ENCODE assay signal across 32 mouse cellular contexts in the genomic region with DNA sequence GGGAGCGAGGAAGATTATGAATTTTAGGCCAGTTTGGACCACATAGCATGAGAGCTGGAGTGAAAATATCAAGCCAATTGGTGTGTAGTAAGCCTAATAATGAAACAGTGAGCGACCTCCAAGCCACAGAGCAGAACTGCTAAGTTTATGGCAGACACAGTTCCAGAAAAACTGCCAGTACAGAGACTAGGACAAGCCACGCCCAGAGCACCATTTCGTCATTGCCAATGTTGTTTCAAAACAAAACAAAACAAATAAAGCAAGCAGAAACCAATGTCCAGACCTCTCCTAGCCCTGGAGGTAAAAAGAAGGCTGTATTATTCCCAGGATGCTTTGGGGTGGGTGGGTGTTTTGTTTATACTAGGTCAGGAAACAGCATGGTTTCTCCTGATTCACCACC.
"Had no signal": no experiment of that assay in that cellular context is flagged by ENCODE, and none has a peak within 500 bp of the region (broad histone marks: within the 10 kb centered on the region; RNA-seq: fewer than 3 reads in every experiment).

No protein-coding gene starts in this region.

- H3K9ac ChIP-seq: heart, embryonic 12.5 days; heart, embryonic 13.5 days; heart, embryonic 15.5 days; hindbrain, embryonic 12.5 days; hindbrain, embryonic 13.5 days; hindbrain, embryonic 14.5 days; hindbrain, embryonic 15.5 days; intestine, embryonic 15.5 days; kidney, embryonic 15.5 days had no signal

- H3K4me3 ChIP-seq: heart, embryonic 10.5 days; heart, embryonic 12.5 days; heart, embryonic 13.5 days; heart, embryonic 15.5 days; hindbrain, embryonic 10.5 days; hindbrain, embryonic 12.5 days; hindbrain, embryonic 13.5 days; hindbrain, embryonic 15.5 days; intestine, embryonic 15.5 days; kidney, embryonic 15.5 days; layer of hippocampus, adult 2 months; left cerebral cortex, adult 2 months had no signal

- DNase-seq: heart, postnatal 10 days; heart, postnatal 14 days; heart, postnatal 36 days; heart, postnatal 4 days; kidney, adult 11 months; kidney, adult 18-20 months; kidney, adult 2 months; kidney, adult 8-10 months; kidney, adult 9 months; kidney, postnatal 10 days; kidney, postnatal 14 days; kidney, postnatal 25 days; kidney, postnatal 36 days; kidney, postnatal 4 days; layer of hippocampus, adult 9-11 months; layer of hippocampus, postnatal 36 days had no signal

- H3K36me3 ChIP-seq: heart, embryonic 10.5 days; heart, embryonic 12.5 days; heart, embryonic 13.5 days; heart, embryonic 15.5 days; hindbrain, embryonic 10.5 days; hindbrain, embryonic 12.5 days; hindbrain, embryonic 13.5 days; hindbrain, embryonic 15.5 days; intestine, embryonic 15.5 days; kidney, embryonic 15.5 days had no signal

- H3K4me2 ChIP-seq: heart, embryonic 11.5 days; heart, embryonic 12.5 days; heart, embryonic 13.5 days; heart, embryonic 15.5 days; hindbrain, embryonic 12.5 days; hindbrain, embryonic 13.5 days; hindbrain, embryonic 14.5 days; hindbrain, embryonic 15.5 days; intestine, embryonic 15.5 days; kidney, embryonic 15.5 days had no signal

- H3K4me1 ChIP-seq: heart, embryonic 10.5 days; heart, embryonic 12.5 days; heart, embryonic 13.5 days; heart, embryonic 15.5 days; hindbrain, embryonic 10.5 days; hindbrain, embryonic 12.5 days; hindbrain, embryonic 13.5 days; hindbrain, embryonic 15.5 days; intestine, embryonic 15.5 days; kidney, embryonic 15.5 days had no signal

- H3K27me3 ChIP-seq: heart, embryonic 12.5 days; heart, embryonic 15.5 days; hindbrain, embryonic 12.5 days; hindbrain, embryonic 13.5 days; hindbrain, embryonic 15.5 days; intestine, embryonic 15.5 days; kidney, embryonic 15.5 days had no signal

- H3K27ac ChIP-seq: heart, embryonic 10.5 days; heart, embryonic 13.5 days; heart, embryonic 15.5 days; hindbrain, embryonic 10.5 days; hindbrain, embryonic 12.5 days; hindbrain, embryonic 13.5 days; hindbrain, embryonic 14.5 days; hindbrain, embryonic 15.5 days; hindbrain, postnatal 0 days; intestine, embryonic 15.5 days; kidney, embryonic 15.5 days; kidney, postnatal 0 days; layer of hippocampus, adult 2 months; left cerebral cortex, adult 2 months had no signal
